23 mouse cellular contexts compared by ENCODE assay signal in genomic region chr3:31499201-31499968, GRCm38 (mm10).
DNase-seq lines count a peak whose midpoint lies in the region; ATAC-seq and TF ChIP-seq lines count a peak whose summit lies in the region.
"Had no signal": no experiment of that assay in that cellular context is flagged by ENCODE, and none has a peak within 500 bp of the region (broad histone marks: within the 10 kb centered on the region; RNA-seq: fewer than 3 reads in every experiment).

No protein-coding gene starts in this region.

- no peak overlapping the region for H3K9ac ChIP-seq in forebrain, embryonic 14.5 days (ENCODE audit: low read length)
- H3K9ac ChIP-seq in forebrain, embryonic 11.5 days (ENCODE audit: low read length) = no peak overlapping the region
- no peak overlapping the region for H3K9ac ChIP-seq in limb, embryonic 13.5 days
- no peak overlapping the region for H3K9ac ChIP-seq in forebrain, postnatal 0 days
- H3K9ac ChIP-seq: limb, embryonic 12.5 days; liver, embryonic 15.5 days had no signal

- no peaks in the 10 kb centered on the region for H3K4me1 ChIP-seq in forebrain, embryonic 14.5 days (ENCODE audit: control insufficient read depth, insufficient read depth, low read length)
- no peaks in the 10 kb centered on the region for H3K4me1 ChIP-seq in forebrain, embryonic 11.5 days (replicated peaks; ENCODE audit: control insufficient read depth, insufficient read depth, low read length)
- no peaks in the 10 kb centered on the region for H3K4me1 ChIP-seq in limb, embryonic 13.5 days
- no peaks in the 10 kb centered on the region for H3K4me1 ChIP-seq in limb, embryonic 10.5 days
- H3K4me1 ChIP-seq in forebrain, postnatal 0 days (ENCODE audit: insufficient read depth) = no peaks in the 10 kb centered on the region
- H3K4me1 ChIP-seq: heart, embryonic 10.5 days; hindbrain, embryonic 10.5 days; limb, embryonic 12.5 days; liver, embryonic 15.5 days; megakaryocyte, embryonic 14.5 days had no signal

- H3K9me3 ChIP-seq in forebrain, embryonic 14.5 days (replicated peaks; ENCODE audit: control insufficient read depth, low read length) = no peaks in the 10 kb centered on the region; the same call in 1 of the 2 replicates
- H3K9me3 ChIP-seq in forebrain, embryonic 11.5 days (ENCODE audit: control insufficient read depth, low read length) = no peaks in the 10 kb centered on the region
- H3K9me3 ChIP-seq in limb, embryonic 13.5 days = no peaks in the 10 kb centered on the region
- H3K9me3 ChIP-seq in limb, embryonic 10.5 days (replicated peaks) = no peaks in the 10 kb centered on the region; the same call in 1 of the 2 replicates
- H3K9me3 ChIP-seq in forebrain, postnatal 0 days (ENCODE audit: low read length) = no peaks in the 10 kb centered on the region
- H3K9me3 ChIP-seq: liver, embryonic 15.5 days had no signal

- no peaks in the 10 kb centered on the region for H3K27me3 ChIP-seq in forebrain, embryonic 14.5 days (replicated peaks; ENCODE audit: control insufficient read depth, insufficient read depth, low read length)
- no peaks in the 10 kb centered on the region for H3K27me3 ChIP-seq in forebrain, embryonic 11.5 days (ENCODE audit: control insufficient read depth, insufficient read depth, low read length)
- H3K27me3 ChIP-seq in limb, embryonic 13.5 days = no peaks in the 10 kb centered on the region
- no peaks in the 10 kb centered on the region for H3K27me3 ChIP-seq in limb, embryonic 10.5 days (ENCODE audit: low read depth, poor library complexity, severe bottlenecking)
- no peaks in the 10 kb centered on the region for H3K27me3 ChIP-seq in forebrain, postnatal 0 days (ENCODE audit: insufficient read depth, low read length)
- H3K27me3 ChIP-seq: limb, embryonic 12.5 days; liver, embryonic 15.5 days; megakaryocyte, embryonic 14.5 days had no signal

- no peak overlapping the region for H3K27ac ChIP-seq in forebrain, embryonic 14.5 days (ENCODE audit: low read depth, low read length)
- no peak overlapping the region for H3K27ac ChIP-seq in forebrain, embryonic 11.5 days (ENCODE audit: low read depth, low read length)
- no peak overlapping the region for H3K27ac ChIP-seq in limb, embryonic 13.5 days
- H3K27ac ChIP-seq in limb, embryonic 10.5 days = no peak overlapping the region
- H3K27ac ChIP-seq in forebrain, postnatal 0 days (ENCODE audit: low read depth, low read length) = 0 out of 2 replicates have a peak overlapping the region, but pooled peaks have one; percentile 21
- H3K27ac ChIP-seq: heart, embryonic 10.5 days; hindbrain, embryonic 10.5 days; left cerebral cortex, adult 2 months; limb, embryonic 12.5 days; liver, embryonic 15.5 days had no signal

- 56% methylated on average over 10 of the region's 10 CpGs for WGBS in forebrain, embryonic 14.5 days
- WGBS in forebrain, embryonic 11.5 days = 83% methylated on average over 10 of the region's 10 CpGs
- WGBS in limb, embryonic 13.5 days = 68% methylated on average over 10 of the region's 10 CpGs
- whole genome bisulfite sequencing in limb, embryonic 10.5 days = 81% methylated on average over 10 of the region's 10 CpGs
- 40% methylated on average over 10 of the region's 10 CpGs for WGBS in forebrain, postnatal 0 days

- 0 out of 2 replicates have a peak, but pooled peaks have one; percentile 10 for ATAC-seq in forebrain, embryonic 14.5 days
- ATAC-seq in forebrain, embryonic 11.5 days (replicated peaks; ENCODE audit: low FRiP score) = no peak; the same call in 1 of the 2 replicates
- ATAC-seq in limb, embryonic 13.5 days (ENCODE audit: low FRiP score, low read depth) = 0 out of 2 replicates have a peak, but pooled peaks have one; percentile 36
- ATAC-seq in forebrain, postnatal 0 days = peak; percentile 72

- H3K4me3 ChIP-seq in forebrain, embryonic 14.5 days (ENCODE audit: low read depth, low read length) = no peak overlapping the region
- H3K4me3 ChIP-seq in forebrain, embryonic 11.5 days (ENCODE audit: low read depth, low read length) = no peak overlapping the region
- H3K4me3 ChIP-seq in limb, embryonic 13.5 days = no peak overlapping the region
- no peak overlapping the region for H3K4me3 ChIP-seq in limb, embryonic 10.5 days
- H3K4me3 ChIP-seq in forebrain, postnatal 0 days (ENCODE audit: low read depth, low read length) = no peak overlapping the region
- H3K4me3 ChIP-seq: heart, embryonic 10.5 days; hindbrain, embryonic 10.5 days; left cerebral cortex, adult 2 months; limb, embryonic 12.5 days; liver, embryonic 15.5 days; megakaryocyte, embryonic 14.5 days had no signal

- peak; percentile 48 for DNase-seq in forebrain, embryonic 14.5 days (ENCODE audit: low spot score)
- DNase-seq in forebrain, embryonic 11.5 days (ENCODE audit: low spot score) = no peak
- no peak for DNase-seq in limb, embryonic 10.5 days (ENCODE audit: low spot score)
- DNase-seq in MN1 (ENCODE audit: low spot score) = peak; percentile 22
- DNase-seq in forebrain, postnatal 0 days = peak; percentile 33
- no peak for DNase-seq in cerebellum, adult 11-12 months
- DNase-seq in testis, postnatal 10 days (ENCODE audit: low spot score) = no peak
- DNase-seq: adrenal gland, postnatal 25 days; cerebellum, adult 2 months; kidney, adult 18-20 months; kidney, postnatal 25 days; lung, postnatal 10 days; retina, postnatal 1 day; thymus, adult 18-20 months; thymus, postnatal 4 days had no signal

- no peak overlapping the region for H3K4me2 ChIP-seq in forebrain, embryonic 14.5 days (ENCODE audit: low read length)
- H3K4me2 ChIP-seq in forebrain, embryonic 11.5 days (ENCODE audit: low read depth, low read length, severe bottlenecking) = no peak overlapping the region
- H3K4me2 ChIP-seq in limb, embryonic 13.5 days (replicated peaks) = no peak overlapping the region
- no peak overlapping the region for H3K4me2 ChIP-seq in forebrain, postnatal 0 days (ENCODE audit: low read depth)
- H3K4me2 ChIP-seq: limb, embryonic 12.5 days; liver, embryonic 15.5 days had no signal

- H3K36me3 ChIP-seq in forebrain, embryonic 14.5 days (ENCODE audit: control insufficient read depth, insufficient read depth, low read length) = no peaks in the 10 kb centered on the region
- no peaks in the 10 kb centered on the region for H3K36me3 ChIP-seq in forebrain, embryonic 11.5 days (ENCODE audit: control insufficient read depth, insufficient read depth, low read length)
- no peaks in the 10 kb centered on the region for H3K36me3 ChIP-seq in limb, embryonic 13.5 days
- H3K36me3 ChIP-seq in limb, embryonic 10.5 days = no peaks in the 10 kb centered on the region
- H3K36me3 ChIP-seq in forebrain, postnatal 0 days (ENCODE audit: insufficient read depth) = no peaks in the 10 kb centered on the region
- H3K36me3 ChIP-seq: G1E; heart, embryonic 10.5 days; hindbrain, embryonic 10.5 days; limb, embryonic 12.5 days; liver, embryonic 15.5 days had no signal

- TF ChIP-seq CTCF in forebrain, postnatal 0 days (IDR thresholded peaks at IDR 0.05; ENCODE audit: low read depth) = no peak

Comparison
In these comparisons a context has a peak if more than half of its experiments do, and no peak if none do; other contexts are left out.
1. DNase-seq: peak in forebrain, embryonic 14.5 days (single experiment), MN1 (single experiment) and forebrain, postnatal 0 days (single experiment); none in forebrain, embryonic 11.5 days (single experiment), limb, embryonic 10.5 days (single experiment), cerebellum, adult 11-12 months (single experiment) and testis, postnatal 10 days (single experiment).